Mouse (Mus musculus) bone marrow macrophage, adult 2 months (primary cell): ENCODE results near the gene Vps13d. TPM values are rescaled to one million over a fixed set of nuclear protein-coding genes. Genes with fewer than 3 reads are reported as not detected.

Experiments
- H3K27ac ChIP-seq: 2 replicates; pipeline ENCODE4 v1.5.1; 2012; ENCODE audit warnings: low read depth, low read length; ENCODE audit not compliant: insufficient read depth
- H3K4me1 ChIP-seq: 2 replicates; pipeline ENCODE4 v1.6.1; 2012; ENCODE audit warnings: low read length; ENCODE audit not compliant: control insufficient read depth, insufficient read depth
- H3K4me3 ChIP-seq: 2 replicates; pipeline ENCODE4 v1.5.1; 2012; ENCODE audit warnings: mild to moderate bottlenecking, low read length, moderate library complexity; ENCODE audit not compliant: insufficient read depth
- CTCF ChIP-seq: IDR thresholded peaks from 2 replicates; pipeline ENCODE4 v1.5.1; 2012; ENCODE audit warnings: low read depth, mild to moderate bottlenecking, low read length, moderate library complexity
- POLR2A ChIP-seq: IDR thresholded peaks from 2 replicates; pipeline ENCODE4 v1.6.1; 2012; ENCODE audit warnings: mild to moderate bottlenecking, low read depth, low read length, borderline replicate concordance
- polyA plus RNA-seq: library from polyadenylated mRNA; stranded (reverse); fragments of >200 nt; gene quantifications from 2 replicates; pipeline ENCODE4 v1.2.4, GENCODE M21; 2012; ENCODE audit not compliant: missing spikeins, insufficient read depth, insufficient read length

The Vps13d gene
- polyA plus RNA-seq, 1 experiment = 44.8 TPM

DNA sequence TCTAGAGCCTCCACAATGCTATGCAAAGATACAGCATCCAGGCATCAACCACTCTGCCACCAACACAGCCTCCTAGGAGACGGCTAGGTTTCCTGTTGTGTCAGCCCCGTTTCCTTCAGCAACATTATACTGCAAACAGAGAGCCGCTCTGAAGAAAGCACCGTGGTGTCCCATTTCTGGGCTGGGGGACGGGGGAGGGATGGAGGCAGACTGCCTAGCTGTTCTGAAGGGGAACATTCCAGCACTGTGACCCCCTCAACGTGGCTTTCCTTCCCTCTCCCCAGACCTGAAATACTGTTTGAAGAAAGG lies 195.3 kb downstream of the Vps13d start:
- Histone ChIP-seq H3K4me3 (no peak overlapping the region), H3K4me1 (peaks cover 56% of the 10 kb centered on the region), H3K27ac (peak overlapping the region; percentile 95)
- no peak for TF ChIP-seq CTCF
- TF ChIP-seq POLR2A = no peak

DNA sequence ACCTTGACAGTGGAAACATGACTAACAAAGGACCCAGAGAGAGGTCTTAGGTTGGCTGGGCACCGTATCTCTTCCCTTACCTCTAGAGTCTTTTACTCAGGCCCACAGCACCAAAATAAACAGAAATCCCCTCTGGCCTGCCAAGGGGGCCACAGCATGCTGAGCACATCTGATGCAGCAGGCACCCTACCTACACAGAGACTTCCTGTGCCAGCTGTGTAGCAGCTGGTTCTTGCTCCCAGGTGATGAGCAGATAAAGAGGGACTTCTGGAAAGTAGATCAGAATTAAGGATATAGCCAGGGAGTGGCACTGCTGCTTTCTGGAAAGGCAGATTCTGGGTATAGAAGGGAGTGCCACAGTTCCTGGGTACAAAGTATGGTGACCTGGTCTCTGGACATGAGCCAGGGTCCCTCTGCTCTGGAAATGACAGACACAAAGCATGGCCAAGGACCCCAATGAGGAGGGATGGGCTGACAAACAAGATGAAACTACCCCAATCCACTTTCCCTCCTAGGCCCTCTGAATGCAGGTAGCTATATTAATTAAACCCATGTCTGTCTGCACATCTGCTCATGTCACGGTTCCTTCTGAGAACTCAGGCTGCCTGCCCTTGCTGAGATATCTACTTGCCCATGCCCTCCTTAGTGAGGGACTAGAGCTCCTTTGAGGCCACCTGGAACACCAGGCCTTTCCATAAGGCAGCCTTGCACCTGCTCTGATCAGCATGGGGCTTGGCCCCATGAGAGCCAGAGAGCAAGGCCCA lies 195.8 kb downstream of the Vps13d start:
- Histone ChIP-seq H3K4me3 (no peak overlapping the region), H3K4me1 (peaks cover 61% of the 10 kb centered on the region), H3K27ac (peak overlapping the region; percentile 95)
- no peak for TF ChIP-seq POLR2A
- no peak for TF ChIP-seq CTCF

DNA sequence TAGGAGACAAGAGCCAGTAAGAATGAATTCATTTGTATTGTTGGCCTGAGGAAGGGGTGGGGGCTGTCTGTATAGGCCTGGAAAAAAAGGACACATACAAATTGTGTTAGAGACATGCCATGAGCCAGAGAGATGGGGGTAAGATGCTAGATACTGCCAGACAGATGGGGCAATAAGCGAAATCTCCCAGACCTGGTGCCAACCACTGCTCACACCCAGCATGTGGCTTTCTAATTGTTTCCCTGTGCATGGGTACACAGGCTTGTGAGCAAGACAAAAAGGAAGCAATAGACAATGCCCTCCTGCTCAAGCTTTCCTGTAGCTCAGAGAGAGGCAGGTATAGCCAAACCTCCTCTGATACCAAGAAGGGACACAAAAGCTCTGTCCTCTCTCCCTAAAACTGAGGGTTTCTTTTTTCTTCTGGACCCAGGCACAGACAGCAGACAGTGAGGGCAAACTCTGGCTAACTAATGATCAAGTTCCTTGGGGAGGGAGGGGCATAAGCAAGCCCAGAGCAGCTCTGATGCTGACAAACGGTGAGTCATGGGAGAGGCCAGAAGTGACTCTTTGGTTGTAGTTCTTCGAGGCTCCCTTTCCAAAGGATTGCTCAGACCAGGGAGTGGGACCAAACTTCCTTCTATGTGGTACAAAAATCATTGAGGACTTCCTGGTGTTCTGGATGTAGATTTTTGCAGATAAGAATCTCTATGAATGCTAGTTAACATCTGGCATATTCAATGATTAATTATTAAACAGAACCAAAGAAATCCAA lies 196.7 kb downstream of the Vps13d start:
- Histone ChIP-seq H3K4me3 (no peak overlapping the region), H3K27ac (peak overlapping the region; percentile 95), H3K4me1 (peaks cover 64% of the 10 kb centered on the region)
- no peak for TF ChIP-seq POLR2A
- no peak for TF ChIP-seq CTCF

DNA sequence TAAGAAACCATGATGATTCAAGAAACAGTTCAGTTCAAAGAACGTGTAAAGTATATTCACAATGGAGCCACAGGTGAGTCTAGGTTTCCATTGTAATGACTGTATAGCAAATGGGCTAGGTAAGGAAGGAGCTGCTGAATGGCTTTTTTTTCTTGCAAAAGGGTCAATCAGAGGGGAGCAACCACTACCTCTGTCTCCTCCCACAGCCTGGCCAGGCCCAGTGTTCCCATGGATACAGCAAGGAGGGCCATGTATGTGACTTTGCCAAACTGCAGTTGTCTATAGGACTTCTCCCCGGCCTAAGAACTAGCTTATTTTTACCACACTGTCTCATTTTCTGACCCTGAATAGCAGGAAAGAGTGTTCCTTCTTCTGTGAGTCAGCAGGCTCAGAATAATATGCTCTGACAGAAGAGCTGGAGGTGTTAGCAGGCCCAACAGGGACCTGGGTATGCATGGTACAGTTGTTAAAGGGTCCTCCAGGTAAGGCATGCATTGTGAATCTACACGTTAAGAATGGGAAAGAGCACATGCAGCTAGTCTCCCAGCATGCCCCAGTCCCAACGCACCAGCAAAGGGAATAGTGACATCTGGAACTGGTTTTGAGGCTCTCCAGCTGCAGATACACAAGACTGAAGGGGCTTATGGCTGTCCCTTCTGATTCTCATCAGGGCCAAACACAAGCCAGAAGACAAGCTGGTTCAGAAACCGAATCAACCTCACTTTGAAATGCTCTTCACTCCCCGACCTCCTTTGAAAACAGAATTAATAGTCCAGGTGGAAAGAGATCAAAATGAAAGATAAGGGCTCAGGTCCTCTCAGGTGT lies 197.6 kb downstream of the Vps13d start:
- Histone ChIP-seq H3K4me1 (peaks cover 67% of the 10 kb centered on the region), H3K4me3 (no peak overlapping the region), H3K27ac (peak overlapping the region; percentile 95)
- TF ChIP-seq CTCF (no peak), POLR2A (no peak)

DNA sequence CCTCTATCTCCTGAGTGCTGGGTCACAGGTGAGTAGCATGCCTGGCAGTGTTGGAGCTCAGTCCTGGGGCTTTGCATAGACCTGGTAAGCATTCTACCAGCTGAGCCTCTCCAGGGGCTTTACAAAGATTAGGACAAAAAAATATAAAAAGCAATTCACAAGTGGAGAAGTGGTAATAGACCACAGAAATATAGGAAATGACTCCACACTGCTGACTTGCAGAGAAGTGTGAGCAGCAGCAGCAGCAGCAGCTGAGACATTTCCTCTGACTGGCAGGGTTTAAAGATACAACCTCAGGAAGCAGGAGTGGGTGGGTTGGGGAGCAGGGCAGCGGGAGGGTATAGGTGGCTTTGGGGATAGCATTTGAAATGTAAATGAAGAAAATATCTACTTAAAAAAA lies 199.0 kb downstream of the Vps13d start:
- peak overlapping the region; percentile 98 for H3K27ac ChIP-seq
- no peak for TF ChIP-seq CTCF
- no peak for TF ChIP-seq POLR2A
- H3K4me3 ChIP-seq = no peak overlapping the region
- H3K4me1 ChIP-seq = peaks cover 67% of the 10 kb centered on the region

DNA sequence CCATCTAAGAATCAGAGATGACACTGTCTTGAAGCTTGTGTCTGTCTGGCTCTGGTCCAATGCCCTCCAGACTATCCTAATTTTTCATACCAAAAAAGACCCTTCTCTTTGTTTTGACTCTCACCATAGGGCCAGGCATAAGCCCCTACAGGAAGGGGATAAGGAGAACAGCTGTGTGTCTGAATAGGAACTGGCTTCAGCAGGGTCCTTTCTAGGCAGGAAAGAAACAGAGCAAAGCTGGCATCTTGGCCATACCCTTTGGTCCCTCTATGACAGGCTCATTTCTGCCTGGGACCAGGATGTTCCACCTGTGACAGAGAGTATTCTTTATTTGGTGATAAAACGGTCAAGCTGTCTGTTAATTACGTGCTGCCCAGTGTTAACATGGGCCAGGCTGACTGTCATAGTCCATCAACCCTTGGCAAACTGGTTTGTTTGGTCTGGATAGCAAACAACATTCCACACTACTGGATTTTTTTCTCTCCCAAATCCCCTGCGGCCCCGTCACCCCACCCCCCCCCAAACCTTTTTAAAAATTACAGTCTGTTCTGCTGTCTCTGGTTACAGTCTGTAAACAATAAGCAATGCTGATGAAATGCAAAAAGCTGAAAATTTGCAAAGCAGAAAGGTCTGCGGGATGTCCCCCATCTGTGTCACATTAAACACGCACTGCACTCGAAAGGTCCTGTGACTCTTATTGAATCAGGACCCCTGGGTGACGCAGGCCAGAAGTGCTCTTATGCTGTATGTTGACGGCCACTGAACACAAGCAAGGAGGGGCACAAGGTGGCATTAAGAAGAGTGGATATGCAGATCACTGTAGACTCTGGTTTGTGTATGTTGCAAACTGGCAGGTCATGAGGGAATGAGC lies 201.5 kb downstream of the Vps13d start:
- H3K27ac ChIP-seq = no peak overlapping the region
- H3K4me3 ChIP-seq = no peak overlapping the region
- peaks cover 67% of the 10 kb centered on the region for H3K4me1 ChIP-seq
- no peak for TF ChIP-seq POLR2A

DNA sequence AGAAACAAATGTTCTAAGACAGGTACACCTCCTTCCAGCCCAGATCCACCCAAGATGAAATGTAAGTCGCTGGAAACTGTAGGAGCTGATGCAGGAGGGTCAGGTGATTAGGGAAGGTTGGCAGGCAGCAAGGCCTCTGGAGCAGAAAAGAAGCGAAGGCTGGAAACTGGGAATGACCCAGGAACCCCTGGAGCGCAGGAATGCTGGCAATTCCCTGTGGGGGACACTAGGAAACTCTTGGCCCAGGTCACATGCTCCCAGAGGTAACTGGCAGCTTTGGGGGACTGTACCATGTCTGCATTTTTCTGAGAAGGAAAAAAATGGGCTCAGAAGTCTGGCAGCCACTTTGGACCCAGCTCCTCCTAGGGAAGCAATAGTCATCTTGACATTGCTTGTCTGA lies 202.4 kb downstream of the Vps13d start:
- Histone ChIP-seq H3K4me3 (no peak overlapping the region), H3K27ac (no peak overlapping the region), H3K4me1 (peaks cover 67% of the 10 kb centered on the region)
- TF ChIP-seq POLR2A (no peak), CTCF (no peak)

DNA sequence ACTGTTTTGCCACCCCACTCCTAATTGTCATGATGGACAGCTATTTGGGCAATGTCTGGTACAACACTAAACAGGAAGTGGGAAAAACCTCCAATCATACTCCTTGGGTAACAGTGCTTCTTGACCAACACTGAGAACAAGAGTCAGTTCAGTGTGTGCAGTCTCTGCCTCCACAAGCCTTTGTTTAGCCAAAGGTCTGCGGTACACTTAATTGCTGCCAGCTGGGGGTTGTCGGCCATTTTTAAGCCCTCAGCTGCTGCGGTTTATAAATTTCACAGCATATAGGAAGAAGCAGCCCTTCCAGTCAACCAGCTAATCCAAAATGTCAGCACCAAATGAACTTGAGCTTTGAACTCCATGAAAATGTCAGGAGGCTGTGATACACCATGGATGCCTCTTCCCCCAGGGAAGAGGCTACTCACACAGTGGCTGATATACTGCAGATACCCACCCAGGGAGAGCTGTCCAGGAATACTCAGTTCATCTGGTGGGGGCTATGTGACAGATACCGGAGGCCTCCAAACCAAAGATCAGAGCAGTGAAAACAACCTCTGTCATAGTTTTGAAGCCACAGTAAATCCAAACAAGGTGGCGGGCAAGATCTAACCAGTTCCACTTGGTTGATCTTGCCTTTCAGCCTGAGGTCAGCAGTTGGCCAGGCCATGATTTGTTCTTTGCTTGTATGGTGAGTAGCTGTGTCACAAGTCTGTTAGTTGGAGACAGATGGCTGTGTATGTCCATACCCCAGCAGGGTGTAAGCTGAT lies 206.2 kb downstream of the Vps13d start:
- H3K4me1 ChIP-seq = peaks cover 66% of the 10 kb centered on the region
- no peak overlapping the region for H3K4me3 ChIP-seq
- no peak for TF ChIP-seq CTCF
- TF ChIP-seq POLR2A = no peak
- H3K27ac ChIP-seq = peak overlapping the region; percentile 21
